Mouse (Mus musculus): Measurements from ENCODE around the gene H2-T22.
"Not testable (repeated sequence)": the region's sequence is repeated elsewhere in the genome, so short reads cannot be mapped to it uniquely, and the experiment has no call there.

DNA sequence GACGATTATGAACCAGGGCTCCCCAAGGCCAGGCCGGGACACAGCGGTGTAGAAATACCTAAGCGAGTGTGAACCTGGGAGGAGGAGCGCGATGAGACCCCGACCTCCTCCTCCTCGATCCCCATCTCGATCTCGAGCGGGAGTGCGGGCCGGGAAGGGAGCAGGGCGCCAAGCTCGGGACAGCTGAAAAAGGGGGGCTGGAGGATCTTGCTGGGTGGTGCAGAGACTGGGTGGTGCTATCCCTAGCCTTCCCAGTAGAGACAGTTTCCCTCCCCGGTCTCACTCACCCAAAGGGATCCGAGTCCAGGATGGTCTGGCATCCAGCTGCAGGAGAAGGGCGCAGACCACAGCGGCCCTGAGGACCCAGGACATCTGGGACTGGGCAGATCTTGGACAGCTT lies 492 bp downstream of the H2-T22 start:
- TF ChIP-seq POLR2A, EP300 (IDR thresholded peaks at IDR 0.05; ENCODE audit: insufficient read depth, low read depth, low read length): not testable (repeated sequence)
- TF ChIP-seq CTCF (IDR thresholded peaks at IDR 0.05), result peak; percentile 15; the same call in 1 of the 2 replicates
